Mouse (Mus musculus) heart, adult 2 months (tissue): Measurements from ENCODE around the gene Ccdc169.

Experiments used
- CTCF ChIP-seq: fragments of 200-600 bp; IDR thresholded peaks from 2 replicates; pipeline ENCODE4 v1.8.1; 2022; ENCODE audit warnings: antibody characterized with exemption, mild to moderate bottlenecking, moderate library complexity
- EP300 ChIP-seq: fragments of 200-500 bp; IDR thresholded peaks from 2 replicates; pipeline ENCODE4 v1.6.1; 2011; ENCODE audit warnings: low read depth, low read length, control low read depth; ENCODE audit not compliant: insufficient read depth
- POLR2A ChIP-seq: fragments of 200-500 bp; IDR thresholded peaks from 2 replicates; pipeline ENCODE4 v1.6.1; 2011; ENCODE audit warnings: mild to moderate bottlenecking, low read depth, low read length, control low read depth; ENCODE audit not compliant: insufficient read depth

DNA sequence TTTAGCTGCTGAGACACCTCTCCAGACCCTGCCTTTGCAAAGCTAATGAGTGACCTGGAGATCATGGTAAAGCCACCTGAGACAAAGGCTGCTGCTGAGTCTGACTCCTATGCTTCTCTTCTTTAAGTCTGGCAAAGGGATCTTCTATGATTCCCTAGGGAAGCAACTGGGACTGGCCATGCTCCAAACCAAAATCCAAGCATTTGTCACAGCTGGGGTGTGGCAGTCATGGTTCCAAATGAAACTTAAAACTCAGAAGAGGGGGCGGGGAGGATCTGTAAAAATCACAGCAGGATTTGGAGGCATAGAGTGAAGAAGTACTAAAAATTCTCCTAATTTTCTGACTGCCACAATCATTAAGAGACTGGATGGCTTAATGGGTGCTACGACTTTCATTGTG is 40.0 kb upstream of the Ccdc169 start:
- TF ChIP-seq CTCF (no peak), EP300 (no peak), POLR2A (no peak)
